Mouse (Mus musculus) kidney, postnatal 0 days (tissue): Measurements from ENCODE around the gene Acsf3. TPM values are rescaled to one million over a fixed set of nuclear protein-coding genes. Genes with fewer than 3 reads are reported as not detected.

Experiments used
- ATAC-seq: fragments of 200-750 bp; cut with Nextera tagmentation; replicated peaks from 2 replicates; pipeline ENCODE4 v1.8.0; 2017; ENCODE audit warnings: low read depth, moderate number of reproducible peaks, moderate TSS enrichment, moderate library complexity; ENCODE audit not compliant: low FRiP score
- DNase-seq: peaks from one replicate; pipeline ENCODE4 v3.0.0-alpha.2; 2016; ENCODE audit warnings: low spot score
- H3K27ac ChIP-seq: fragments of 300-500 bp; sonication (generic); 2 replicates; pipeline ENCODE4 v1.5.1; 2014; ENCODE audit warnings: mild to moderate bottlenecking
- H3K27me3 ChIP-seq: fragments of 300-500 bp; sonication (generic); 2 replicates; pipeline ENCODE4 v1.6.1; 2014; ENCODE audit warnings: low read length, mixed read lengths; ENCODE audit not compliant: insufficient read depth
- H3K36me3 ChIP-seq: fragments of 300-500 bp; sonication (generic); 2 replicates; pipeline ENCODE4 v1.6.1; 2014; ENCODE audit warnings: low read length, mixed read lengths; ENCODE audit not compliant: insufficient read depth
- H3K4me1 ChIP-seq: fragments of 300-500 bp; sonication (generic); replicated peaks from 2 replicates; pipeline ENCODE4 v1.6.1; 2014; ENCODE audit warnings: antibody characterized with exemption, low read length, mixed read lengths; ENCODE audit not compliant: insufficient read depth
- H3K4me2 ChIP-seq: fragments of 300-500 bp; sonication (generic); 2 replicates; pipeline ENCODE4 v1.6.1; 2014; ENCODE audit warnings: mild to moderate bottlenecking, low read length, moderate library complexity, mixed read lengths
- H3K4me3 ChIP-seq: fragments of 300-500 bp; sonication (generic); replicated peaks from 2 replicates; pipeline ENCODE4 v1.5.1; 2014; ENCODE audit warnings: low read depth, low read length
- H3K9ac ChIP-seq: fragments of 300-500 bp; sonication (generic); 2 replicates; pipeline ENCODE4 v1.6.1; 2014; ENCODE audit warnings: low read depth, low read length
- H3K9me3 ChIP-seq: fragments of 300-500 bp; sonication (generic); replicated peaks from 2 replicates; pipeline ENCODE4 v1.6.1; 2016; ENCODE audit warnings: low read length, inconsistent platforms, mixed read lengths
- CTCF ChIP-seq: IDR thresholded peaks from 2 replicates; pipeline ENCODE4 v1.5.1; 2016; ENCODE audit warnings: antibody characterized with exemption, low read depth, mild to moderate bottlenecking, moderate library complexity
- WGBS: fragments of 180-500 bp; shearing (Covaris S2); extraction: QIAGEN DNeasy Blood & Tissue Kit; methylation state at CpG from one replicate; pipeline ENCODE4 v1.1.7; 2014; 5-methylcytosine and 5-hydroxymethylcytosine counted together
- polyA plus RNA-seq: library from polyadenylated mRNA; unstranded; fragments of >200 nt; fragmentation: Nextera tagmentation; extraction: Ambion mirVana; gene quantifications from 2 replicates; pipeline ENCODE4 v1.2.1, GENCODE M21; 2015

The Acsf3 gene
- polyA plus RNA-seq, 1 experiment from 2014 or later, result 21.4 TPM

GRCm38 (mm10) chr8:122745750-122746275, 29.5 kb upstream of the Acsf3 start:
- WGBS, result 13% methylated on average over 16 of the region's 16 CpGs
- no peaks in the 10 kb centered on the region for H3K36me3 ChIP-seq
- no peaks in the 10 kb centered on the region for H3K9me3 ChIP-seq
- H3K27ac ChIP-seq, result no peak overlapping the region
- ATAC-seq, result no peak
- no peak overlapping the region for H3K4me2 ChIP-seq
- no peak overlapping the region for H3K4me3 ChIP-seq
- H3K9ac ChIP-seq, result no peak overlapping the region
- TF ChIP-seq CTCF, result no peak
- H3K27me3 ChIP-seq, result 0 out of 2 replicates have a peak, but pooled peaks cover 6% of the 10 kb centered on the region
- no peak for DNase-seq
- H3K4me1 ChIP-seq, result no peaks in the 10 kb centered on the region

GRCm38 (mm10) chr8:122746439-122746838, 28.8 kb upstream of the Acsf3 start:
- H3K36me3 ChIP-seq, result no peaks in the 10 kb centered on the region
- H3K4me2 ChIP-seq, result no peak overlapping the region
- 0 out of 2 replicates have a peak, but pooled peaks cover 6% of the 10 kb centered on the region for H3K27me3 ChIP-seq
- no peak for ATAC-seq
- no peak for TF ChIP-seq CTCF
- H3K9me3 ChIP-seq, result no peaks in the 10 kb centered on the region
- no peaks in the 10 kb centered on the region for H3K4me1 ChIP-seq
- DNase-seq, result no peak
- WGBS, result 56% methylated on average over 7 of the region's 7 CpGs
- H3K9ac ChIP-seq, result no peak overlapping the region
- H3K4me3 ChIP-seq, result no peak overlapping the region
- H3K27ac ChIP-seq, result no peak overlapping the region

- TF ChIP-seq CTCF, result no peak
- Histone ChIP-seq H3K27me3 (0 out of 2 replicates have a peak, but pooled peaks cover 6% of the 10 kb centered on the region), H3K4me3 (no peak overlapping the region), H3K9me3 (no peaks in the 10 kb centered on the region), H3K27ac (no peak overlapping the region), H3K9ac (no peak overlapping the region), H3K4me2 (no peak overlapping the region), H3K36me3 (no peaks in the 10 kb centered on the region), H3K4me1 (no peaks in the 10 kb centered on the region)
- DNase-seq, result no peak
- no peak for ATAC-seq
- 82% methylated on average over 1 of the region's 1 CpGs for WGBS
Observed at GRCm38 (mm10) chr8:122747825-122748224, 27.5 kb upstream of the Acsf3 start.

- H3K9ac ChIP-seq, result no peak overlapping the region
- H3K4me3 ChIP-seq, result no peak overlapping the region
- no peaks in the 10 kb centered on the region for H3K36me3 ChIP-seq
- no peak overlapping the region for H3K27ac ChIP-seq
- no peaks in the 10 kb centered on the region for H3K4me1 ChIP-seq
- 63% methylated on average over 6 of the region's 6 CpGs for WGBS
- ATAC-seq (no peak), DNase-seq (no peak)
- TF ChIP-seq CTCF, result no peak
- H3K9me3 ChIP-seq, result no peaks in the 10 kb centered on the region
- H3K4me2 ChIP-seq, result no peak overlapping the region
- 0 out of 2 replicates have a peak, but pooled peaks cover 6% of the 10 kb centered on the region for H3K27me3 ChIP-seq
Observed at GRCm38 (mm10) chr8:122749333-122749958, 25.8 kb upstream of the Acsf3 start.

GRCm38 (mm10) chr8:122751342-122751741, 23.9 kb upstream of the Acsf3 start:
- WGBS, result 69% methylated on average over 5 of the region's 5 CpGs
- ATAC-seq, result no peak

GRCm38 (mm10) chr8:122752111-122752721, 23.1 kb upstream of the Acsf3 start:
- Histone ChIP-seq H3K36me3 (no peaks in the 10 kb centered on the region), H3K4me2 (no peak overlapping the region), H3K27me3 (no peaks in the 10 kb centered on the region), H3K4me3 (no peak overlapping the region), H3K9me3 (no peaks in the 10 kb centered on the region), H3K4me1 (no peaks in the 10 kb centered on the region), H3K9ac (no peak overlapping the region), H3K27ac (no peak overlapping the region)
- DNase-seq (no peak), ATAC-seq (no peak)
- no peak for TF ChIP-seq CTCF
- 88% methylated on average over 29 of the region's 29 CpGs for WGBS

More at GRCm38 (mm10) chr8:122751342-122751741, 23.9 kb upstream of the Acsf3 start:
- no peak overlapping the region for H3K27ac ChIP-seq
- no peak for DNase-seq
- H3K4me2 ChIP-seq, result no peak overlapping the region
- no peak overlapping the region for H3K9ac ChIP-seq
- no peak for TF ChIP-seq CTCF
- no peaks in the 10 kb centered on the region for H3K9me3 ChIP-seq
- no peaks in the 10 kb centered on the region for H3K36me3 ChIP-seq
- H3K4me3 ChIP-seq, result no peak overlapping the region
- H3K27me3 ChIP-seq, result no peaks in the 10 kb centered on the region
- H3K4me1 ChIP-seq, result no peaks in the 10 kb centered on the region
